Mouse (Mus musculus) limb, embryonic 12.5 days (tissue): ENCODE data around the gene Psma4. TPM values are rescaled to one million over a fixed set of nuclear protein-coding genes. Genes with fewer than 3 reads are reported as not detected.
"Not testable (repeated sequence)": the region's sequence is repeated elsewhere in the genome, so short reads cannot be mapped to it uniquely, and the experiment has no call there.

Experiments used
- ATAC-seq: fragments of 200-750 bp; cut with Nextera tagmentation; 2 replicates; pipeline ENCODE4 v1.8.0; 2017; ENCODE audit warnings: low read depth, moderate TSS enrichment; ENCODE audit not compliant: insufficient number of reproducible peaks, insufficient read depth, low FRiP score, low TSS enrichment
- H3K27ac ChIP-seq: fragments of 300-500 bp; sonication (generic); 2 replicates; pipeline ENCODE4 v1.5.1; 2016; ENCODE audit warnings: mild to moderate bottlenecking, moderate library complexity
- H3K27me3 ChIP-seq: fragments of 300-500 bp; sonication (generic); 2 replicates; pipeline ENCODE4 v1.6.1; 2016; ENCODE audit warnings: mild to moderate bottlenecking, moderate library complexity
- H3K36me3 ChIP-seq: fragments of 300-500 bp; sonication (generic); 2 replicates; pipeline ENCODE4 v1.6.1; 2016; ENCODE audit warnings: mild to moderate bottlenecking, moderate library complexity
- H3K4me1 ChIP-seq: fragments of 300-500 bp; sonication (generic); replicated peaks from 2 replicates; pipeline ENCODE4 v1.6.1; 2016
- H3K4me2 ChIP-seq: fragments of 300-500 bp; sonication (generic); 2 replicates; pipeline ENCODE4 v1.6.1; 2016; ENCODE audit warnings: mild to moderate bottlenecking, moderate library complexity
- H3K4me3 ChIP-seq: fragments of 300-500 bp; sonication (generic); replicated peaks from 2 replicates; pipeline ENCODE4 v1.5.1; 2016; ENCODE audit warnings: mild to moderate bottlenecking
- H3K9ac ChIP-seq: fragments of 300-500 bp; sonication (generic); replicated peaks from 2 replicates; pipeline ENCODE4 v1.6.1; 2016; ENCODE audit warnings: mild to moderate bottlenecking, moderate library complexity
- H3K9me3 ChIP-seq: fragments of 300-500 bp; sonication (generic); 2 replicates; pipeline ENCODE4 v1.6.1; 2016; ENCODE audit warnings: mild to moderate bottlenecking, moderate library complexity
- WGBS: fragments of 180-500 bp; shearing (Covaris S2); methylation state at CpG from one replicate; pipeline ENCODE4 v1.1.7; 2016; 5-methylcytosine and 5-hydroxymethylcytosine counted together
- polyA plus RNA-seq: library from polyadenylated mRNA; unstranded; fragments of >200 nt; fragmentation: Nextera tagmentation; extraction: Ambion mirVana; gene quantifications from 2 replicates; pipeline ENCODE4 v1.2.1, GENCODE M21; 2016

Gene Psma4
- polyA plus RNA-seq, 1 experiment from 2014 or later: 312 TPM

- no peaks in the 10 kb centered on the region for H3K9me3 ChIP-seq
- no peak for ATAC-seq
- H3K9ac ChIP-seq: no peak overlapping the region
- H3K4me2 ChIP-seq: no peak overlapping the region
- peaks cover 12% of the 10 kb centered on the region for H3K36me3 ChIP-seq
- H3K27ac ChIP-seq: no peak overlapping the region
- WGBS: 84% methylated on average over 4 of the region's 4 CpGs
- no peaks in the 10 kb centered on the region for H3K4me1 ChIP-seq
- no peaks in the 10 kb centered on the region for H3K27me3 ChIP-seq
- H3K4me3 ChIP-seq: no peak overlapping the region
Measured at GRCm38 (mm10) chr9:54942071-54942470, 8.5 kb upstream of the Psma4 start.

- ATAC-seq: no peak
- WGBS: 69% methylated on average over 2 of the region's 2 CpGs
- no peaks in the 10 kb centered on the region for H3K9me3 ChIP-seq
Measured at GRCm38 (mm10) chr9:54944467-54944866, 6.1 kb upstream of the Psma4 start.

GRCm38 (mm10) chr9:54946256-54946655 lies 4.3 kb upstream of the Psma4 start:
- Histone ChIP-seq H3K4me3 (no peak overlapping the region), H3K36me3 (0 out of 2 replicates have a peak, but pooled peaks cover 5% of the 10 kb centered on the region), H3K9me3 (no peaks in the 10 kb centered on the region), H3K27me3 (no peaks in the 10 kb centered on the region), H3K27ac (no peak overlapping the region), H3K4me2 (no peak overlapping the region), H3K4me1 (no peaks in the 10 kb centered on the region), H3K9ac (no peak overlapping the region)
- WGBS: 70% methylated on average over 16 of the region's 16 CpGs
- no peak for ATAC-seq

More at GRCm38 (mm10) chr9:54944467-54944866, 6.1 kb upstream of the Psma4 start:
- H3K4me2 ChIP-seq: no peak overlapping the region
- no peak overlapping the region for H3K27ac ChIP-seq
- no peak overlapping the region for H3K9ac ChIP-seq
- no peaks in the 10 kb centered on the region for H3K27me3 ChIP-seq
- H3K4me3 ChIP-seq: no peak overlapping the region
- 0 out of 2 replicates have a peak, but pooled peaks cover 5% of the 10 kb centered on the region for H3K36me3 ChIP-seq
- H3K4me1 ChIP-seq: no peaks in the 10 kb centered on the region

GRCm38 (mm10) chr9:54949465-54949864 lies 1.1 kb upstream of the Psma4 start:
- Histone ChIP-seq H3K4me2 (no peak overlapping the region), H3K27ac (no peak overlapping the region)
- no peak for ATAC-seq

GRCm38 (mm10) chr9:54950162-54950561 lies 428 bp upstream of the Psma4 start:
- H3K4me1 ChIP-seq: peaks cover 12% of the 10 kb centered on the region
- not testable (repeated sequence) for H3K9me3 ChIP-seq, H3K27me3 ChIP-seq
- WGBS: 52% methylated on average over 8 of the region's 8 CpGs
- ATAC-seq: peak; percentile 43; the same call in 1 of the 2 replicates
- H3K27ac ChIP-seq: peak overlapping the region; percentile 96
- peaks cover 36% of the 10 kb centered on the region for H3K36me3 ChIP-seq
- peak overlapping the region; percentile 52; the same call in 1 of the 2 replicates for H3K9ac ChIP-seq
- H3K4me3 ChIP-seq: peak overlapping the region; percentile 88
- H3K4me2 ChIP-seq: peak overlapping the region; percentile 60

More at GRCm38 (mm10) chr9:54949465-54949864, 1.1 kb upstream of the Psma4 start:
- H3K9ac ChIP-seq: no peak overlapping the region
- H3K36me3 ChIP-seq: peaks cover 30% of the 10 kb centered on the region
- no peaks in the 10 kb centered on the region for H3K27me3 ChIP-seq
- peaks cover 12% of the 10 kb centered on the region for H3K4me1 ChIP-seq
- no peak overlapping the region for H3K4me3 ChIP-seq
- no peaks in the 10 kb centered on the region for H3K9me3 ChIP-seq

- ATAC-seq: no peak
- WGBS: 94% methylated on average over 4 of the region's 4 CpGs
Measured at GRCm38 (mm10) chr9:54961059-54961458, 10.5 kb downstream of the Psma4 start.

GRCm38 (mm10) chr9:54963669-54964068 lies 13.1 kb downstream of the Psma4 start:
- Histone ChIP-seq H3K27me3 (no peaks in the 10 kb centered on the region), H3K36me3 (peaks cover 15% of the 10 kb centered on the region), H3K4me1 (no peaks in the 10 kb centered on the region), H3K27ac (no peak overlapping the region), H3K4me3 (no peak overlapping the region), H3K9me3 (peaks cover 7% of the 10 kb centered on the region; the same call in 1 of the 2 replicates), H3K9ac (no peak overlapping the region), H3K4me2 (no peak overlapping the region)
- no peak for ATAC-seq

More at GRCm38 (mm10) chr9:54961059-54961458, 10.5 kb downstream of the Psma4 start:
- Histone ChIP-seq H3K4me2 (no peak overlapping the region), H3K9me3 (peaks cover 7% of the 10 kb centered on the region; the same call in 1 of the 2 replicates), H3K27ac (no peak overlapping the region), H3K36me3 (peaks cover 39% of the 10 kb centered on the region), H3K27me3 (no peaks in the 10 kb centered on the region), H3K4me3 (no peak overlapping the region), H3K9ac (no peak overlapping the region), H3K4me1 (no peaks in the 10 kb centered on the region)

- no peaks in the 10 kb centered on the region for H3K4me1 ChIP-seq
- H3K4me3 ChIP-seq: no peak overlapping the region
- H3K27me3 ChIP-seq: no peaks in the 10 kb centered on the region
- WGBS: 67% methylated on average over 8 of the region's 8 CpGs
- H3K9me3 ChIP-seq: no peaks in the 10 kb centered on the region; the same call in 1 of the 2 replicates
- no peak for ATAC-seq
- H3K9ac ChIP-seq: no peak overlapping the region
- no peak overlapping the region for H3K4me2 ChIP-seq
- no peak overlapping the region for H3K27ac ChIP-seq
- H3K36me3 ChIP-seq: no peaks in the 10 kb centered on the region
Measured at GRCm38 (mm10) chr9:54969972-54970637, 19.5 kb downstream of the Psma4 start.

GRCm38 (mm10) chr9:54980674-54981073 lies 30.1 kb downstream of the Psma4 start, which contains the start of gene Chrna5:
TSS of gene Chrna5 (plus strand) at chr9:54980880.
- H3K36me3 ChIP-seq: no peaks in the 10 kb centered on the region
- ATAC-seq: no peak
- H3K4me2 ChIP-seq: peak within 1 kb of the TSS; percentile 86
- peaks cover 46% of the 10 kb centered on the region for H3K27me3 ChIP-seq
- no peak within 1 kb of the TSS for H3K27ac ChIP-seq
- H3K9me3 ChIP-seq: no peaks in the 10 kb centered on the region
- peak within 1 kb of the TSS; percentile 64 for H3K4me3 ChIP-seq
- peak within 1 kb of the TSS; percentile 42 for H3K9ac ChIP-seq
- H3K4me1 ChIP-seq: peaks cover 9% of the 10 kb centered on the region
- WGBS: 68% methylated on average over 8 of the region's 8 CpGs

- Histone ChIP-seq H3K4me1 (peaks cover 9% of the 10 kb centered on the region), H3K36me3 (no peaks in the 10 kb centered on the region), H3K9me3 (no peaks in the 10 kb centered on the region), H3K27ac (no peak overlapping the region), H3K4me3 (peak overlapping the region; percentile 64), H3K9ac (peak overlapping the region; percentile 42), H3K27me3 (peaks cover 46% of the 10 kb centered on the region), H3K4me2 (peak overlapping the region; percentile 86)
- peak; percentile 68 for ATAC-seq
- under 1% methylated on average over 81 of the region's 85 CpGs for WGBS
Measured at GRCm38 (mm10) chr9:54981291-54982191, 31.0 kb downstream of the Psma4 start.

- peak overlapping the region; percentile 86 for H3K4me2 ChIP-seq
- peaks cover 9% of the 10 kb centered on the region for H3K4me1 ChIP-seq
- H3K9me3 ChIP-seq: no peaks in the 10 kb centered on the region
- peak overlapping the region; percentile 64 for H3K4me3 ChIP-seq
- no peaks in the 10 kb centered on the region for H3K36me3 ChIP-seq
- no peak for ATAC-seq
- no peak overlapping the region for H3K27ac ChIP-seq
- 5% methylated on average over 7 of the region's 7 CpGs for WGBS
- no peak overlapping the region for H3K9ac ChIP-seq
- peaks cover 46% of the 10 kb centered on the region for H3K27me3 ChIP-seq
Measured at GRCm38 (mm10) chr9:54982401-54982800, 31.8 kb downstream of the Psma4 start.
